Mouse (Mus musculus) myocyte (in vitro differentiated cells): ENCODE data around the gene Olfr6.

ENCODE experiments used
- CEBPB ChIP-seq: IDR thresholded peaks from 2 replicates; pipeline ENCODE4 v1.6.1; 2011; ENCODE audit warnings: mild to moderate bottlenecking, moderate library complexity; ENCODE audit not compliant: poor library complexity, insufficient read depth, severe bottlenecking
- E2F4 ChIP-seq: IDR thresholded peaks from one replicate; pipeline ENCODE4 v1.6.1; 2011; ENCODE audit warnings: mild to moderate bottlenecking, control low read depth, moderate library complexity; ENCODE audit not compliant: insufficient read depth
- MAX ChIP-seq: IDR thresholded peaks from one replicate; pipeline ENCODE4 v1.6.1; 2011; ENCODE audit warnings: low read depth, mild to moderate bottlenecking, control low read depth
- MYOD1 ChIP-seq, 3 experiments: IDR thresholded peaks; one replicate each; pipeline ENCODE4 v1.6.1; 2011; ENCODE audit warnings: control low read depth in 2 of 3, low read depth in 2 of 3, mild to moderate bottlenecking in 2 of 3, moderate library complexity in 1 of 3; ENCODE audit not compliant: insufficient read length in 2 of 3, control insufficient read depth in 1 of 3
- MYOG ChIP-seq, 3 experiments: IDR thresholded peaks; one replicate each; pipeline ENCODE4 v1.6.1; 2011; ENCODE audit warnings: control low read depth in 2 of 3, low read depth in 2 of 3, mild to moderate bottlenecking in 2 of 3; ENCODE audit not compliant: insufficient read length in 2 of 3, control insufficient read depth in 1 of 3, insufficient read depth in 1 of 3
- POLR2A ChIP-seq: IDR thresholded peaks from one replicate; pipeline ENCODE4 v1.6.1; 2011; ENCODE audit warnings: low read depth, mild to moderate bottlenecking, control low read depth, moderate library complexity; ENCODE audit not compliant: insufficient read length
- POLR2AphosphoS2 ChIP-seq: IDR thresholded peaks from one replicate; pipeline ENCODE4 v1.6.1; 2011; ENCODE audit warnings: low read depth, control low read depth; ENCODE audit not compliant: insufficient read length
- REST ChIP-seq: IDR thresholded peaks from one replicate; pipeline ENCODE4 v1.6.1; 2011; ENCODE audit warnings: mild to moderate bottlenecking, control low read depth, moderate library complexity; ENCODE audit not compliant: insufficient read depth, insufficient read length
- SRF ChIP-seq: IDR thresholded peaks from one replicate; pipeline ENCODE4 v1.6.1; 2011; ENCODE audit warnings: low read depth; ENCODE audit not compliant: control insufficient read depth, insufficient read length
- TCF12 ChIP-seq: IDR thresholded peaks from one replicate; pipeline ENCODE4 v1.6.1; 2011; ENCODE audit warnings: mild to moderate bottlenecking, control low read depth; ENCODE audit not compliant: poor library complexity, insufficient read depth, severe bottlenecking
- TCF3 ChIP-seq: IDR thresholded peaks from one replicate; pipeline ENCODE4 v1.6.1; 2011; ENCODE audit warnings: low read depth, control low read depth; ENCODE audit not compliant: insufficient read length
- USF1 ChIP-seq: IDR thresholded peaks from one replicate; pipeline ENCODE4 v1.6.1; 2011; ENCODE audit warnings: low read depth, mild to moderate bottlenecking, control low read depth, moderate library complexity

GRCm38 (mm10) chr7:106963837-106964236, at the start of gene Olfr6:
- TF ChIP-seq POLR2A (no peak), MAX (no peak), E2F4 (no peak), POLR2AphosphoS2 (no peak), TCF12 (no peak), USF1 (no peak), TCF3 (no peak), MYOD1 (IDR thresholded peaks at IDR 0.05; ENCODE audit: control insufficient read depth in 1 of 3, insufficient read length in 2 of 3, low read depth in 2 of 3) (no peak), MYOG (IDR thresholded peaks at IDR 0.05; ENCODE audit: control insufficient read depth in 1 of 3, insufficient read depth in 1 of 3, insufficient read length in 2 of 3, low read depth in 2 of 3) (no peak), CEBPB (no peak), SRF (no peak), REST (no peak)
